Mouse (Mus musculus) limb, embryonic 11.5 days (tissue): Measurements from ENCODE around the gene Pcca. TPM values are rescaled to one million over a fixed set of nuclear protein-coding genes. Genes with fewer than 3 reads are reported as not detected.
"Not testable (repeated sequence)": the region's sequence is repeated elsewhere in the genome, so short reads cannot be mapped to it uniquely, and the experiment has no call there.

Source experiments
- ATAC-seq: fragments of 200-750 bp; cut with Nextera tagmentation; 2 replicates; pipeline ENCODE4 v1.8.0; 2017; ENCODE audit warnings: low read depth; ENCODE audit not compliant: insufficient number of reproducible peaks, low FRiP score, low TSS enrichment
- DNase-seq: peaks from one replicate; pipeline ENCODE4 v3.0.0-alpha.2; 2015; ENCODE audit warnings: low spot score
- H3K27ac ChIP-seq: fragments of 300-500 bp; sonication (generic); replicated peaks from 2 replicates; pipeline ENCODE4 v1.5.1; 2014; ENCODE audit warnings: low read depth, mild to moderate bottlenecking, low read length
- H3K27me3 ChIP-seq: fragments of 300-500 bp; sonication (generic); 2 replicates; pipeline ENCODE4 v1.6.1; 2014; ENCODE audit warnings: mild to moderate bottlenecking, low read length, mixed read lengths; ENCODE audit not compliant: control insufficient read depth, insufficient read depth
- H3K36me3 ChIP-seq: fragments of 300-500 bp; sonication (generic); 2 replicates; pipeline ENCODE4 v1.6.1; 2014; ENCODE audit warnings: mild to moderate bottlenecking, low read length, moderate library complexity, mixed read lengths; ENCODE audit not compliant: control insufficient read depth, insufficient read depth
- H3K4me1 ChIP-seq: fragments of 300-500 bp; sonication (generic); 2 replicates; pipeline ENCODE4 v1.6.1; 2014; ENCODE audit warnings: low read length, mixed read lengths; ENCODE audit not compliant: control insufficient read depth, insufficient read depth
- H3K4me2 ChIP-seq: fragments of 300-500 bp; sonication (generic); 2 replicates; pipeline ENCODE4 v1.6.1; 2014; ENCODE audit warnings: low read depth, mild to moderate bottlenecking, moderate library complexity; ENCODE audit not compliant: severe bottlenecking
- H3K4me3 ChIP-seq: fragments of 300-500 bp; sonication (generic); 2 replicates; pipeline ENCODE4 v1.5.1; 2014; ENCODE audit warnings: low read depth, low read length
- H3K9ac ChIP-seq: fragments of 300-500 bp; sonication (generic); 2 replicates; pipeline ENCODE4 v1.6.1; 2014; ENCODE audit warnings: mild to moderate bottlenecking, low read length
- H3K9me3 ChIP-seq: fragments of 300-500 bp; sonication (generic); 2 replicates; pipeline ENCODE4 v1.6.1; 2016; ENCODE audit warnings: low read length; ENCODE audit not compliant: control insufficient read depth
- WGBS: fragments of 180-500 bp; shearing (Covaris S2); extraction: QIAGEN DNeasy Blood & Tissue Kit; methylation state at CpG from one replicate; pipeline ENCODE4 v1.1.7; 2014; 5-methylcytosine and 5-hydroxymethylcytosine counted together
- polyA plus RNA-seq: library from polyadenylated mRNA; unstranded; fragments of >200 nt; fragmentation: Nextera tagmentation; extraction: Ambion mirVana; gene quantifications from 2 replicates; pipeline ENCODE4 v1.2.1, GENCODE M21; 2014

Pcca gene
- polyA plus RNA-seq, 1 experiment from 2014 or later = 36.4 TPM

DNA sequence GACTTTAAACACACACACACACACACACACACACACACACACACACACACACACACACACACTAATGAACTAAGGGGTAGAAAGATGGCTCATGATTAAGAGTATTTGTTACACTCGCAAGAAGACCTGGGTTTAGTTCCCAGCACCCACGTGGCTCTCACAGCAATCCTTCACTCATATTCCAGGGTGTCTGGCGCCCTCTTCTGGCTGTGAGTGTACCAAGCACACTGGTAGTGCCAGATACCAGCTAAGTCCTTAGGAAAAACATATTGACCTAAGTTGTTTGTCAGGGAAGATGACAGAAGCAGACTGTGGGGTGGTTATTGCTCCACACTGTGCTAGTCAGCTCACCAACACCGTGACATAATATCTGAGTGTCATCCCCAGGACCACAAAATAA lies 43.7 kb downstream of the Pcca start:
- no peak for DNase-seq
- ATAC-seq = no peak
- WGBS = 86% methylated on average over 4 of the region's 4 CpGs
- no peaks in the 10 kb centered on the region; the same call in 1 of the 2 replicates for H3K9me3 ChIP-seq
- H3K4me3 ChIP-seq = no peak overlapping the region
- H3K4me2 ChIP-seq = no peak overlapping the region
- 0 out of 2 replicates have a peak, but pooled peaks cover 3% of the 10 kb centered on the region for H3K4me1 ChIP-seq
- no peak overlapping the region for H3K9ac ChIP-seq
- H3K27ac ChIP-seq = no peak overlapping the region
- H3K36me3 ChIP-seq = no peaks in the 10 kb centered on the region
- H3K27me3 ChIP-seq = no peaks in the 10 kb centered on the region

- Histone ChIP-seq H3K36me3 (no peaks in the 10 kb centered on the region), H3K9me3 (no peaks in the 10 kb centered on the region; the same call in 1 of the 2 replicates), H3K4me3 (no peak overlapping the region), H3K4me1 (no peaks in the 10 kb centered on the region), H3K4me2 (no peak overlapping the region), H3K27me3 (no peaks in the 10 kb centered on the region), H3K27ac (no peak overlapping the region), H3K9ac (no peak overlapping the region)
- no peak for ATAC-seq
- 51% methylated on average over 4 of the region's 4 CpGs for WGBS
- DNase-seq = no peak
Observed at GRCm38 (mm10) chr14:122582057-122582456, 47.9 kb downstream of the Pcca start.

- H3K36me3 ChIP-seq = no peaks in the 10 kb centered on the region
- WGBS = 34% methylated on average over 7 of the region's 7 CpGs
- H3K9me3 ChIP-seq = no peaks in the 10 kb centered on the region; the same call in 1 of the 2 replicates
- DNase-seq (peak; percentile 44), ATAC-seq (no peak)
- H3K4me2 ChIP-seq = no peak overlapping the region
- no peaks in the 10 kb centered on the region for H3K27me3 ChIP-seq
- no peak overlapping the region for H3K4me3 ChIP-seq
- no peaks in the 10 kb centered on the region for H3K4me1 ChIP-seq
- H3K9ac ChIP-seq = no peak overlapping the region
- 0 out of 2 replicates have a peak overlapping the region, but pooled peaks have one; percentile 12 for H3K27ac ChIP-seq
Observed at GRCm38 (mm10) chr14:122582491-122583077, 48.5 kb downstream of the Pcca start.

DNA sequence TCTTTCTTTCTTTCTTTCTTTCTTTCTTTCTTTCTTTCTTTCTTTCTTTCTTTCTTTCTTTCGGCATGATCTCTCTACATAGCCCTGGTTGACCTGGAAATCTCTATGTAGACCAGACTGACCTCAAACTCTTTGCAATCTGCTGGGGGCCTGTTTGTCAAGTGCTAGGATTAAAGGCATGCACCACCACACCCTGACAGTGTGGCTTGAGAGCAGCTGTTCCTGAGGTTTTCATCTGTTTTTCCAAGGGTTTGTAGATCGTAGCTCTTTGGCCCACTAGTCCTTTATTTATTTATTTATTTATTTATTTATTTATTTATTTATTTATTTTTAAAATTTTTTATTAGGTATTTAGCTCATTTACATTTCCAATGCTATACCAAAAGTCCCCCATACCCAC lies 50.0 kb downstream of the Pcca start:
- WGBS = 80% methylated on average over 2 of the region's 2 CpGs
- H3K27me3 ChIP-seq, H3K9ac ChIP-seq, H3K36me3 ChIP-seq, H3K27ac ChIP-seq, DNase-seq, ATAC-seq, H3K9me3 ChIP-seq, H3K4me2 ChIP-seq, H3K4me1 ChIP-seq, H3K4me3 ChIP-seq: not testable (repeated sequence)

GRCm38 (mm10) chr14:122586942-122587341 lies 52.8 kb downstream of the Pcca start:
- 95% methylated on average over 4 of the region's 4 CpGs for WGBS
- Histone ChIP-seq H3K9me3 (no peaks in the 10 kb centered on the region), H3K36me3 (no peaks in the 10 kb centered on the region), H3K4me2 (no peak overlapping the region), H3K9ac (no peak overlapping the region), H3K27ac (no peak overlapping the region), H3K27me3 (no peaks in the 10 kb centered on the region), H3K4me1 (no peaks in the 10 kb centered on the region), H3K4me3 (no peak overlapping the region)
- DNase-seq = no peak
- no peak for ATAC-seq

GRCm38 (mm10) chr14:122597534-122597933 lies 63.4 kb downstream of the Pcca start:
- Histone ChIP-seq H3K4me1 (peaks cover 16% of the 10 kb centered on the region; the same call in 1 of the 2 replicates), H3K4me2 (no peak overlapping the region), H3K27me3 (no peaks in the 10 kb centered on the region), H3K9ac (no peak overlapping the region), H3K9me3 (no peaks in the 10 kb centered on the region), H3K4me3 (no peak overlapping the region), H3K27ac (no peak overlapping the region), H3K36me3 (no peaks in the 10 kb centered on the region)
- ATAC-seq (no peak), DNase-seq (no peak)
- 88% methylated on average over 5 of the region's 5 CpGs for WGBS

DNA sequence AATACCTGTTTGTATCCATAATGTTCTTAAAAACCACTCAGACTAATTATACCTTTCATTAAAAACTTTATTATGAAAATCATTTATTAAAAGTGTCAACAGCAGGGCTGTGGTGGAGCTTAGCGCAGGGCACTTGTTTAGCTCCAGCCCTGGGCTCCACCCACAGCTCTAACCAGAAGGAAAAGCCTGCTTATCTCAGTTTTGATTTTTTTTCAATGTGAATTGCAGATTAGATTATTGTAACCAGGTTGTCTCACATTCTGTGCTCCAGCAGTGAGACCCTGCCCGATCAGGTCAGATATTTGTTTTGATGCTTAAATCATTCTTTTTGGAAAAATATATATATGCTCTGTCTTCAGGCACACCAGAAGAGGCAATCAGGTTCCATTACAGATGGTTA lies 64.7 kb downstream of the Pcca start:
- no peak overlapping the region for H3K4me3 ChIP-seq
- peaks cover 16% of the 10 kb centered on the region; the same call in 1 of the 2 replicates for H3K4me1 ChIP-seq
- no peaks in the 10 kb centered on the region for H3K9me3 ChIP-seq
- no peak overlapping the region for H3K4me2 ChIP-seq
- H3K36me3 ChIP-seq = no peaks in the 10 kb centered on the region
- WGBS = 83% methylated on average over 2 of the region's 2 CpGs
- DNase-seq = no peak
- no peaks in the 10 kb centered on the region for H3K27me3 ChIP-seq
- no peak overlapping the region for H3K9ac ChIP-seq
- H3K27ac ChIP-seq = no peak overlapping the region
- ATAC-seq = no peak

DNA sequence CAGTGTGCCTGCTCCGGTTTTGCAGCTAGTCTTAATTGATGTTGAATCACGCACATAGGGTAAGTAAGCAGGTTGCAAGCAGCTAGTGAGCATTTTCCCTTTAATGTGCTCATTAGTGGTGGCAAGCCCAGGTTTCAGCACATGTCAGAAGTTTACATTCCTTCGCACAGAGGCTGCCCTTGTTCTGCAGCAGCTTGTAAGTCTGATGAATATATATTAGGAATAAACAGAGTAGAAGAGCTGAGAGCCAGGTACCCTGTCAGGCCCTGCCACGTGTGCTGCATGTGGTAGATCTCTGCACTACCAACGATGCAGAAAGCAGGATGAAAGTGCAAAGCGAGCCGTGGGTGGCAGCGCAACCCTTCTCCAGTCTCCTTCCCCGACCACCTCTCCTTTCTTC lies 65.7 kb downstream of the Pcca start:
- WGBS = 28% methylated on average over 9 of the region's 9 CpGs
- Histone ChIP-seq H3K9me3 (no peaks in the 10 kb centered on the region), H3K9ac (no peak overlapping the region), H3K4me1 (peaks cover 16% of the 10 kb centered on the region; the same call in 1 of the 2 replicates), H3K4me2 (no peak overlapping the region), H3K4me3 (no peak overlapping the region), H3K36me3 (no peaks in the 10 kb centered on the region), H3K27me3 (no peaks in the 10 kb centered on the region), H3K27ac (0 out of 2 replicates have a peak overlapping the region, but pooled peaks have one; percentile 49)
- peak; percentile 81 for ATAC-seq
- DNase-seq = peak; percentile 45

DNA sequence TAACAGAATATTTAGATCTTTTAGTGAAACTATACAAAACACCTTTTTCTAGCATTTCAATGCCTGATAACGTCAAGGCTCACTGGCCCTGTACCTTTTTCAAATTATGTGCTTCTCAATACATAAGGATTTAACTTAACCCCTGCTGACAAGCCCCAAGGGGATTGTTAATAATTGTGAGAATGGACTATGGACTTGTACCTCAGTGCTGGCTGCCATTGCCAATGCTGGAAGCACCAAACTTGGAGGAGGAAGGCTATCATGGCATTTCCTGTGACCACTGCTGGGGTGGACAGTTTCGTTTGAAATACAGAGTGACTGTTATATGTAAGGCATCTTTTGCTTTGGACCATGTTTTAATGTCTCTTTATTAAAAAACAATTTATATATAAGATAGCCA lies 68.6 kb downstream of the Pcca start:
- ATAC-seq = no peak
- H3K4me1 ChIP-seq = peaks cover 18% of the 10 kb centered on the region; the same call in 1 of the 2 replicates

More for the DNA sequence above, 68.6 kb downstream of the Pcca start:
- Histone ChIP-seq H3K36me3 (no peaks in the 10 kb centered on the region), H3K27ac (no peak overlapping the region), H3K27me3 (no peaks in the 10 kb centered on the region), H3K4me2 (no peak overlapping the region), H3K4me3 (no peak overlapping the region), H3K9me3 (no peaks in the 10 kb centered on the region), H3K9ac (no peak overlapping the region)
- WGBS = 47% methylated on average over 2 of the region's 2 CpGs
- DNase-seq = no peak
